Mouse (Mus musculus) thymus, adult 2 months (tissue): Measurements from ENCODE around the gene Cdk5r2. TPM values are rescaled to one million over a fixed set of nuclear protein-coding genes. Genes with fewer than 3 reads are reported as not detected.

Experiments
- DNase-seq: peaks from one replicate; pipeline ENCODE4 v3.0.0; 2021
- H3K27ac ChIP-seq: fragments of 200-500 bp; 2 replicates; pipeline ENCODE4 v1.5.1; 2012; ENCODE audit warnings: low read length, control low read depth; ENCODE audit not compliant: control insufficient read depth, insufficient read depth
- H3K27me3 ChIP-seq: fragments of 200-500 bp; 2 replicates; pipeline ENCODE4 v1.6.1; 2012; ENCODE audit warnings: mild to moderate bottlenecking, low read length, moderate library complexity, mixed read lengths; ENCODE audit not compliant: control insufficient read depth, insufficient read depth
- H3K36me3 ChIP-seq: fragments of 200-500 bp; 2 replicates; pipeline ENCODE4 v1.6.1; 2012; ENCODE audit warnings: mild to moderate bottlenecking, low read length, moderate library complexity; ENCODE audit not compliant: control insufficient read depth, insufficient read depth
- H3K4me1 ChIP-seq: fragments of 200-500 bp; replicated peaks from 2 replicates; pipeline ENCODE4 v1.6.1; 2012; ENCODE audit warnings: low read length; ENCODE audit not compliant: control insufficient read depth, insufficient read depth
- H3K4me3 ChIP-seq: fragments of 200-500 bp; 2 replicates; pipeline ENCODE4 v1.5.1; 2012; ENCODE audit warnings: mild to moderate bottlenecking, low read length, control low read depth, moderate library complexity; ENCODE audit not compliant: control insufficient read depth, insufficient read depth
- CTCF ChIP-seq: fragments of 200-500 bp; IDR thresholded peaks from 2 replicates; pipeline ENCODE4 v1.5.1; 2012; ENCODE audit warnings: mild to moderate bottlenecking, control low read depth, low read length, moderate library complexity, borderline replicate concordance; ENCODE audit not compliant: control insufficient read depth, poor library complexity, insufficient read depth; ENCODE audit errors: extremely low read depth
- POLR2A ChIP-seq: fragments of 200-500 bp; IDR thresholded peaks from 2 replicates; pipeline ENCODE4 v1.6.1; 2012; ENCODE audit warnings: mild to moderate bottlenecking, low read length, control low read depth, moderate library complexity; ENCODE audit not compliant: control insufficient read depth, poor library complexity, insufficient read depth; ENCODE audit errors: extremely low read depth
- WGBS: fragments of 180-500 bp; shearing (Covaris S2); methylation state at CpG from one replicate; pipeline ENCODE4 v1.1.7; 2018; 5-methylcytosine and 5-hydroxymethylcytosine counted together
- polyA plus RNA-seq: library from polyadenylated mRNA; depleted of rRNA; stranded (reverse); fragments of >200 nt; gene quantifications from 2 replicates; pipeline ENCODE4 v1.2.3, GENCODE M21; 2012

The Cdk5r2 gene
- polyA plus RNA-seq, 1 experiment = 0.34 TPM

- H3K36me3 ChIP-seq = no peaks in the 10 kb centered on the region
- TF ChIP-seq CTCF (no peak), POLR2A (no peak)
- H3K4me1 ChIP-seq = peaks cover 13% of the 10 kb centered on the region; the same call in 1 of the 2 replicates
- DNase-seq = peak; percentile 32
- no peak overlapping the region for H3K4me3 ChIP-seq
- peaks cover 23% of the 10 kb centered on the region for H3K27me3 ChIP-seq
- WGBS = 5% methylated on average over 29 of the region's 29 CpGs
- no peak overlapping the region for H3K27ac ChIP-seq
These were observed 3.5 kb downstream of the Cdk5r2 start for GRCm38 (mm10) chr1:74858171-74858719.

- DNase-seq = no peak
- WGBS = 19% methylated on average over 16 of the region's 16 CpGs
- TF ChIP-seq POLR2A = no peak
- TF ChIP-seq CTCF = no peak
- Histone ChIP-seq H3K4me3 (no peak overlapping the region), H3K4me1 (peaks cover 13% of the 10 kb centered on the region; the same call in 1 of the 2 replicates), H3K36me3 (no peaks in the 10 kb centered on the region), H3K27me3 (peaks cover 23% of the 10 kb centered on the region), H3K27ac (no peak overlapping the region)
These were observed 4.1 kb downstream of the Cdk5r2 start for GRCm38 (mm10) chr1:74858805-74859204.

- DNase-seq = no peak
- WGBS = 30% methylated on average over 6 of the region's 6 CpGs
- H3K4me1 ChIP-seq = peaks cover 10% of the 10 kb centered on the region; the same call in 1 of the 2 replicates
- no peaks in the 10 kb centered on the region for H3K36me3 ChIP-seq
- no peak overlapping the region for H3K27ac ChIP-seq
- TF ChIP-seq CTCF = no peak
- no peak for TF ChIP-seq POLR2A
- no peak overlapping the region for H3K4me3 ChIP-seq
- H3K27me3 ChIP-seq = peaks cover 23% of the 10 kb centered on the region
These were observed 4.7 kb downstream of the Cdk5r2 start for GRCm38 (mm10) chr1:74859223-74859984.

- Histone ChIP-seq H3K36me3 (no peaks in the 10 kb centered on the region), H3K27ac (no peak overlapping the region), H3K4me1 (no peaks in the 10 kb centered on the region), H3K4me3 (no peak overlapping the region), H3K27me3 (peaks cover 6% of the 10 kb centered on the region; the same call in 1 of the 2 replicates)
- no peak for DNase-seq
- no peak for TF ChIP-seq CTCF
- TF ChIP-seq POLR2A = no peak
These were observed 7.0 kb downstream of the Cdk5r2 start for GRCm38 (mm10) chr1:74861783-74862182.

- TF ChIP-seq CTCF = no peak
- TF ChIP-seq POLR2A = no peak
- Histone ChIP-seq H3K4me1 (no peaks in the 10 kb centered on the region), H3K27me3 (no peaks in the 10 kb centered on the region), H3K36me3 (no peaks in the 10 kb centered on the region), H3K4me3 (no peak overlapping the region), H3K27ac (no peak overlapping the region)
- WGBS = 35% methylated on average over 2 of the region's 2 CpGs
- DNase-seq = no peak
These were observed 17.5 kb downstream of the Cdk5r2 start for GRCm38 (mm10) chr1:74872218-74872617.

GRCm38 (mm10) chr1:74877199-74877598 lies 22.5 kb downstream of the Cdk5r2 start:
- Histone ChIP-seq H3K27ac (no peak overlapping the region), H3K4me1 (no peaks in the 10 kb centered on the region), H3K27me3 (no peaks in the 10 kb centered on the region; the same call in 1 of the 2 replicates), H3K4me3 (no peak overlapping the region), H3K36me3 (no peaks in the 10 kb centered on the region)
- TF ChIP-seq POLR2A = no peak
- TF ChIP-seq CTCF = no peak
- WGBS = 47% methylated on average over 3 of the region's 3 CpGs
- DNase-seq = no peak
